Mouse (Mus musculus) thymus, adult 2 months (tissue): ENCODE measurements around the gene Upk1b.

ENCODE experiments used
- CTCF ChIP-seq: fragments of 200-500 bp; IDR thresholded peaks from 2 replicates; pipeline ENCODE4 v1.5.1; 2012; ENCODE audit warnings: mild to moderate bottlenecking, control low read depth, low read length, moderate library complexity, borderline replicate concordance; ENCODE audit not compliant: control insufficient read depth, poor library complexity, insufficient read depth; ENCODE audit errors: extremely low read depth
- POLR2A ChIP-seq: fragments of 200-500 bp; IDR thresholded peaks from 2 replicates; pipeline ENCODE4 v1.6.1; 2012; ENCODE audit warnings: mild to moderate bottlenecking, low read length, control low read depth, moderate library complexity; ENCODE audit not compliant: control insufficient read depth, poor library complexity, insufficient read depth; ENCODE audit errors: extremely low read depth

GRCm38 (mm10) chr16:38762401-38762800 is 37.7 kb downstream of the Upk1b start:
- TF ChIP-seq CTCF (no peak), POLR2A (no peak)
